Mouse (Mus musculus): ENCODE results near the gene Vmn1r169. TPM values are rescaled to one million over a fixed set of nuclear protein-coding genes. Genes with fewer than 3 reads are reported as not detected.
"Not testable (repeated sequence)": the region's sequence is repeated elsewhere in the genome, so short reads cannot be mapped to it uniquely, and the experiment has no call there.

The Vmn1r169 gene
- not detected in 2 replicates for polyA plus RNA-seq (2015; fragmentation: Nextera tagmentation; extraction: Ambion mirVana)

DNA sequence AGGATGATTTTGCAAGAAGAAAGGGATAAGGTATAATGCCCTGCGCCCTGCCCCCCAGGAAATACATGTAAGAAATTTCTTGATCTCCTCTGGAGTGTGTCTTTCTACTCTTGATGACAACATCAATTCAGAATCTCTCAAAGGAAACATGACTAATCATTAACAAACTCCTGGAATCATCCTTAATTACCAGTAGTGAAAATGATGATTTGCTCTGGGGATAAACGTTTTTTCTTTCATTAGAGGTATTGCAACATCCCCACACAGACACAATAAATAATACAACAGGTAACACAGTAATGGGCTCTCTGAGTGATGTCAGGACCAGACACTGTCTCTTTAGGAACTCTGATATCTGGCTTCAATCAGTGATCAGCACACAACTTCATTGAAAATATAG, at the start of gene Vmn1r169:
Gene Vmn1r169 (plus strand): TSS at position 301 of the 400 bp plus-strand sequence.
- 63% methylated on average over 1 of the region's 2 CpGs for WGBS
- not testable (repeated sequence) for H3K4me2 ChIP-seq; H3K9ac ChIP-seq; H3K27ac ChIP-seq; H3K27me3 ChIP-seq; H3K9me3 ChIP-seq; H3K4me1 ChIP-seq; ATAC-seq (ENCODE audit: insufficient number of reproducible peaks, insufficient read depth, low FRiP score, low TSS enrichment, low read depth); H3K4me3 ChIP-seq; H3K36me3 ChIP-seq

DNA sequence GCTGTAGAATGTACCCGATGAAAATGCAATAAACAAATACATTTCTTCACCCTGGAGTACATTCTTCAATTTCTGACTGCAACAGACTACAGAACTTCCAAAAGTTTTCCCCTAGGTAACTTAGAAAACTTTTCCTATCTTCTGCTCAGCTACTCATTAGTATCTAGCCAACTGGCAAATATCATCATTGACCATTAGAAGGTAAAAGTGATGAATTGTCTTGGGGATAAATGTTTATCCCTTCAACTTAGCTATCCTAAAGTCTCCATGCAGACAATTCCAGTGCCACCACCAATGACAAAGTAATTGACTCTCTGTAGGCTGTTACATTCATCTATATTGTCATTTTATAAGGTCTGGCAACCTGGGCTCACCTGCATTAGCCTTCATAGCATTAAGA, 35.9 kb upstream of the Vmn1r169 start, which contains the start of gene Vmn1r168:
Gene Vmn1r168 (plus strand): TSS at position 301 of the 400 bp plus-strand sequence.
- H3K4me3 ChIP-seq; H3K9me3 ChIP-seq; H3K9ac ChIP-seq; H3K27ac ChIP-seq; H3K4me2 ChIP-seq; ATAC-seq (ENCODE audit: insufficient number of reproducible peaks, insufficient read depth, low FRiP score, low TSS enrichment, low read depth); H3K27me3 ChIP-seq; H3K4me1 ChIP-seq; H3K36me3 ChIP-seq: not testable (repeated sequence)
- no CpG with 5 or more reads among the region's 1 CpGs for WGBS

GRCm38 (mm10) chr7:23605875-23606274, 30.5 kb downstream of the Vmn1r169 start, which contains the start of gene Vmn1r170:
Gene Vmn1r170, plus strand, starts transcription at chr7:23606175.
- not testable (repeated sequence) for H3K9me3 ChIP-seq; H3K9ac ChIP-seq; H3K36me3 ChIP-seq; ATAC-seq (ENCODE audit: insufficient number of reproducible peaks, insufficient read depth, low FRiP score, low TSS enrichment, low read depth); H3K27ac ChIP-seq; H3K4me1 ChIP-seq; H3K27me3 ChIP-seq; H3K4me3 ChIP-seq; H3K4me2 ChIP-seq
- WGBS: 35% methylated on average over 1 of the region's 1 CpGs

Other genes starting within 250 kb of the Vmn1r169 start
- gene Nlrp5, start 189.6 kb upstream of the Vmn1r169 start, polyA plus RNA-seq (2015; fragmentation: Nextera tagmentation; extraction: Ambion mirVana): not detected in 2 replicates
- gene Vmn1r167, start 68.3 kb upstream of the Vmn1r169 start, polyA plus RNA-seq (2015; fragmentation: Nextera tagmentation; extraction: Ambion mirVana): not detected in 2 replicates
- not detected in 2 replicates for gene Vmn1r168, start 35.8 kb upstream of the Vmn1r169 start, polyA plus RNA-seq (2015; fragmentation: Nextera tagmentation; extraction: Ambion mirVana)
- not detected in 2 replicates for gene Vmn1r170, start 30.6 kb downstream of the Vmn1r169 start, polyA plus RNA-seq (2015; fragmentation: Nextera tagmentation; extraction: Ambion mirVana)
- gene Vmn1r171, start 55.2 kb downstream of the Vmn1r169 start, polyA plus RNA-seq (2015; fragmentation: Nextera tagmentation; extraction: Ambion mirVana): not detected in 2 replicates
- gene Vmn1r172, start 82.8 kb downstream of the Vmn1r169 start, polyA plus RNA-seq (2015; fragmentation: Nextera tagmentation; extraction: Ambion mirVana): not detected in 2 replicates
- gene Vmn1r173, start 125.2 kb downstream of the Vmn1r169 start, polyA plus RNA-seq (2015; fragmentation: Nextera tagmentation; extraction: Ambion mirVana): not detected in 2 replicates
- not detected in 2 replicates for gene Vmn1r174, start 176.7 kb downstream of the Vmn1r169 start, polyA plus RNA-seq (2015; fragmentation: Nextera tagmentation; extraction: Ambion mirVana)
- gene Vmn1r175, start 235.1 kb downstream of the Vmn1r169 start, polyA plus RNA-seq (2015; fragmentation: Nextera tagmentation; extraction: Ambion mirVana): not detected in 2 replicates